Comparison of ENCODE assay signal across 16 mouse cellular contexts in the genomic region with DNA sequence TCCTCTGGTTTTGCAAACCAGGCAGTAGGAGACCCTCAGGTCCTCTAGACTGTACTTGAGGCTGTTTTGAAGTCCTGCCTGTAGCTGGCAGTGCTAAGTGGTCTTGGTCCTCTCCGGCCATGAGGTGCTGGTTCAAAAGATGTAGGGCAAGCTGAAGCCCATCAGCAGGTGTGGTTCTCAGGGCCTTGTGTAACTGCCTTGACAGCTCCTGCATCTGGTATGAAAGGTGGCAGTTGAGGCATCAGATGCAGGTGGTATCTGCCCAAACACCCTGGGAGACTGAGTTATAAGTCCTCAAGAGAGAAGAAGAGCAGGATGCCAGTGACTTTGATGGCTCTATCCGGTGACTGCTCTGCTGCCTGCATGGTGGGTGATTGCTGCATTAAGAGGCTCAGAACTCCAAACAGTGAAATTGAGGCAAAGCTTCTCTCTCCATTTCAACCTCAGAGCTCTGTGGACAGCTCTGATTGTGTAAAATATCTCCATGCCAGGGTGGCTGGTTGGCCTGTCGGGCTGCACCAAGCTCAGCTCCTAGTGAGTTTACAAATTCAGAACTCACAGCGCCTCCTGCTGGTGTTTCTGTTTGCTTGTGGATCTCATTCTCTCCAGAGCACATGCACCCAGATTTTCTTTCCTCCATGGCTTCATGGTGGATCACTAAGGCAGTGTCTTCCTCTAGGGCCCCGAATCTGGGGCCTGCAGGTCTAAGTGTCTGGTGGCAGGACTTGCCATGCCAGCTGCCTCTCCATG. TPM values are rescaled to one million over a fixed set of nuclear protein-coding genes. Genes with fewer than 3 reads are reported as not detected.
DNase-seq lines count a peak whose midpoint lies in the region; ATAC-seq and TF ChIP-seq lines count a peak whose summit lies in the region.
"Had no signal": no experiment of that assay in that cellular context is flagged by ENCODE, and none has a peak within 500 bp of the region (broad histone marks: within the 10 kb centered on the region; RNA-seq: fewer than 3 reads in every experiment).

No protein-coding gene starts in this region.

- no peaks in the 10 kb centered on the region for H3K36me3 ChIP-seq in liver, adult 2 months (ENCODE audit: control insufficient read depth, insufficient read depth, low read length)
- no peaks in the 10 kb centered on the region for H3K36me3 ChIP-seq in liver, embryonic 11.5 days (ENCODE audit: control insufficient read depth, insufficient read depth, low read length)
- no peaks in the 10 kb centered on the region for H3K36me3 ChIP-seq in ES-Bruce4 (ENCODE audit: control insufficient read depth, insufficient read depth, low read length, poor library complexity, severe bottlenecking)

- DNase-seq in liver, adult 2 months (ENCODE audit: extremely low read depth, low read depth, low spot score) = no peak
- no peak for DNase-seq in liver, embryonic 11.5 days (ENCODE audit: low spot score)
- peak; percentile 21 for DNase-seq in c-Kit-negative CD71-positive TER-119-positive erythroid progenitor cells, embryonic 14.5 days (ENCODE audit: low read depth, low spot score)
- DNase-seq in thymus, postnatal 10 days (ENCODE audit: low spot score in 2 of 2) = peak; percentile 59 to 71
- no peak for DNase-seq in Muller cell, postnatal 12 days (ENCODE audit: inconsistent ontology term)
- no peak for DNase-seq in left cerebral cortex, adult 8-10 months (ENCODE audit: low spot score in 2 of 2)
- DNase-seq: cerebellum, postnatal 25 days; heart, postnatal 14 days; kidney, adult 11 months; lung, postnatal 36 days had no signal

- H3K27me3 ChIP-seq in liver, adult 2 months (ENCODE audit: control insufficient read depth, insufficient read depth, low read length) = no peaks in the 10 kb centered on the region
- 0 out of 2 replicates have a peak, but pooled peaks cover 6% of the 10 kb centered on the region for H3K27me3 ChIP-seq in liver, embryonic 11.5 days (replicated peaks; ENCODE audit: control insufficient read depth, insufficient read depth, low read length)
- H3K27me3 ChIP-seq in ES-Bruce4 (ENCODE audit: control insufficient read depth, insufficient read depth, low read length, poor library complexity, severe bottlenecking) = no peaks in the 10 kb centered on the region

- H3K9ac ChIP-seq in liver, adult 2 months (ENCODE audit: low read depth, low read length) = no peak overlapping the region
- H3K9ac ChIP-seq in liver, embryonic 11.5 days (ENCODE audit: low read depth, low read length) = no peak overlapping the region
- H3K9ac ChIP-seq in ES-Bruce4 (ENCODE audit: low read depth, poor library complexity, severe bottlenecking) = no peak overlapping the region

- no peak for ATAC-seq in liver, embryonic 11.5 days (replicated peaks; ENCODE audit: low FRiP score)
- ATAC-seq: midbrain, embryonic 16.5 days had no signal

- H3K4me2 ChIP-seq in liver, embryonic 11.5 days = no peak overlapping the region

- no peaks in the 10 kb centered on the region for H3K4me1 ChIP-seq in liver, adult 2 months (ENCODE audit: control insufficient read depth, insufficient read depth, low read length)
- no peaks in the 10 kb centered on the region for H3K4me1 ChIP-seq in liver, embryonic 11.5 days (replicated peaks; ENCODE audit: control insufficient read depth, insufficient read depth, low read length)
- peaks cover 5% of the 10 kb centered on the region for H3K4me1 ChIP-seq in ES-Bruce4 (ENCODE audit: control insufficient read depth, insufficient read depth, low read length)

- no peak overlapping the region for H3K4me3 ChIP-seq in liver, adult 2 months (ENCODE audit: insufficient read depth, low read depth, low read length)
- no peak overlapping the region for H3K4me3 ChIP-seq in liver, embryonic 11.5 days (ENCODE audit: low read depth, low read length)
- no peak overlapping the region for H3K4me3 ChIP-seq in ES-Bruce4 (ENCODE audit: low read depth, low read length)

- peak; percentile 10; the same call in 1 of the 2 replicates for TF ChIP-seq CTCF in liver, adult 2 months (IDR thresholded peaks at IDR 0.05; ENCODE audit: low read depth, low read length)
- TF ChIP-seq CTCF in ES-Bruce4 (IDR thresholded peaks at IDR 0.05; ENCODE audit: low read depth, low read length) = peak; percentile 31

- no peak for TF ChIP-seq EP300 in ES-Bruce4 (IDR thresholded peaks at IDR 0.05; ENCODE audit: insufficient read depth, low read depth, low read length)

- no peak overlapping the region for H3K27ac ChIP-seq in liver, adult 2 months (replicated peaks; ENCODE audit: insufficient read depth, low read depth, low read length)
- no peak overlapping the region for H3K27ac ChIP-seq in liver, embryonic 11.5 days (ENCODE audit: low read depth, low read length)
- H3K27ac ChIP-seq in ES-Bruce4 (ENCODE audit: insufficient read depth, low read length) = no peak overlapping the region

- H3K9me3 ChIP-seq in liver, embryonic 11.5 days (ENCODE audit: control insufficient read depth, low read length) = no peaks in the 10 kb centered on the region
- no peaks in the 10 kb centered on the region for H3K9me3 ChIP-seq in ES-Bruce4 (replicated peaks; ENCODE audit: control insufficient read depth, insufficient read depth, low read length, poor library complexity, severe bottlenecking)

- 72% methylated on average over 5 of the region's 5 CpGs for WGBS in liver, adult 2 months
- WGBS in liver, embryonic 11.5 days = 69% methylated on average over 5 of the region's 5 CpGs

- no peaks in the 10 kb centered on the region for H3K79me2 ChIP-seq in liver, adult 2 months (ENCODE audit: control insufficient read depth, insufficient read depth, low read length)

- TF ChIP-seq POLR2A in liver, adult 2 months (IDR thresholded peaks at IDR 0.05; ENCODE audit: extremely low read depth, insufficient read depth, low read length) = no peak
- no peak for TF ChIP-seq POLR2A in ES-Bruce4 (IDR thresholded peaks at IDR 0.05; ENCODE audit: insufficient read depth, low read length)

RNA-seq across cellular contexts. Expression of a gene that starts 2.5 kb away (rescaled TPM):
- total RNA-seq in liver, adult 2 months (2014; rRNA removed) = not detected in 2 replicates
- polyA plus RNA-seq in liver, adult 2 months (2012; rRNA removed) = not detected in 2 replicates
- polyA plus RNA-seq in liver, embryonic 11.5 days (2014; fragmentation: Nextera tagmentation; extraction: Ambion mirVana) = not detected in 2 replicates
- polyA plus RNA-seq in ES-Bruce4 (2011; ENCODE audit: insufficient read depth, insufficient read length, low read depth, missing spikeins) = 0.81 and 1.4 TPM in 2 replicates
- under 1 TPM in 1 of 4 experiments, not detected in 3; 0.43 TPM for total RNA-seq in left cerebral cortex, adult 8-10 months (2022)
- total RNA-seq: gastrocnemius, adult 8-10 months; heart, postnatal 14 days; layer of hippocampus, adult 18-20 months; neutrophil, adult 5-6 weeks had no signal
- polyA plus RNA-seq: limb, embryonic 11.5 days; midbrain, embryonic 16.5 days had no signal

RNA-seq across cellular contexts. Expression of a gene that starts 10.2 kb away (rescaled TPM):
- total RNA-seq in liver, adult 2 months (2014; rRNA removed) = 0.18 and 0.47 TPM in 2 replicates
- 0.10 and 0.11 TPM in 2 replicates for polyA plus RNA-seq in liver, adult 2 months (2012; rRNA removed)
- not detected in 2 replicates for polyA plus RNA-seq in liver, embryonic 11.5 days (2014; fragmentation: Nextera tagmentation; extraction: Ambion mirVana)
- polyA plus RNA-seq in ES-Bruce4 (2011; ENCODE audit: insufficient read depth, insufficient read length, low read depth, missing spikeins) = 0.41 TPM in 1 of 2 replicates, not detected in the other
- under 1 TPM in 2 of 4 experiments, not detected in 2; 0.23 to 0.52 TPM for total RNA-seq in left cerebral cortex, adult 8-10 months (2022)
- total RNA-seq: heart, postnatal 14 days; layer of hippocampus, adult 18-20 months had no signal
- polyA plus RNA-seq: limb, embryonic 11.5 days; midbrain, embryonic 16.5 days had no signal

RNA-seq across cellular contexts. Expression of a gene that starts 36.6 kb away (rescaled TPM):
- total RNA-seq in liver, adult 2 months (2014; rRNA removed) = not detected in 2 replicates
- polyA plus RNA-seq in liver, adult 2 months (2012; rRNA removed) = not detected in 2 replicates
- polyA plus RNA-seq in liver, embryonic 11.5 days (2014; fragmentation: Nextera tagmentation; extraction: Ambion mirVana) = 0.25 and 0.31 TPM in 2 replicates
- 13.5 and 17.5 TPM in 2 replicates for polyA plus RNA-seq in ES-Bruce4 (2011; ENCODE audit: insufficient read depth, insufficient read length, low read depth, missing spikeins)
- total RNA-seq in left cerebral cortex, adult 8-10 months (2022) = not detected
- total RNA-seq: gastrocnemius, adult 8-10 months; heart, postnatal 14 days; layer of hippocampus, adult 18-20 months; neutrophil, adult 5-6 weeks had no signal
- polyA plus RNA-seq: limb, embryonic 11.5 days; midbrain, embryonic 16.5 days had no signal

RNA-seq across cellular contexts. Expression of a gene that starts 58.4 kb away (rescaled TPM):
- not detected in 2 replicates for total RNA-seq in liver, adult 2 months (2014; rRNA removed)
- polyA plus RNA-seq in liver, adult 2 months (2012; rRNA removed) = not detected in 2 replicates
- polyA plus RNA-seq in liver, embryonic 11.5 days (2014; fragmentation: Nextera tagmentation; extraction: Ambion mirVana) = not detected in 2 replicates
- polyA plus RNA-seq in ES-Bruce4 (2011; ENCODE audit: insufficient read depth, insufficient read length, low read depth, missing spikeins) = 0.64 and 0.84 TPM in 2 replicates
- not detected for total RNA-seq in left cerebral cortex, adult 8-10 months (2022)
- total RNA-seq: gastrocnemius, adult 8-10 months; layer of hippocampus, adult 18-20 months; neutrophil, adult 5-6 weeks had no signal
- polyA plus RNA-seq: limb, embryonic 11.5 days; midbrain, embryonic 16.5 days had no signal

Comparison
In these comparisons a context has a peak if more than half of its experiments do, and no peak if none do; other contexts are left out.
1. DNase-seq: peak in c-Kit-negative CD71-positive TER-119-positive erythroid progenitor cells, embryonic 14.5 days (single experiment) and thymus, postnatal 10 days (2 of 2); none in liver, adult 2 months (single experiment), liver, embryonic 11.5 days (single experiment), Muller cell, postnatal 12 days (single experiment) and left cerebral cortex, adult 8-10 months (0 of 2).
2. RNA of a gene that starts 36.6 kb away (polyA plus RNA-seq): 13.5 to 17.5 TPM in ES-Bruce4; 0.25 to 0.31 TPM in liver, embryonic 11.5 days and not detected in liver, adult 2 months; every median in the first group is over 10 times any median in the second.